Mouse (Mus musculus) G1E (cell line): ENCODE measurements around the gene Rhog.

ENCODE experiments used
- CTCF ChIP-seq: IDR thresholded peaks from 2 replicates; pipeline ENCODE4 v1.5.1; 2012; ENCODE audit warnings: low read depth, low read length, inconsistent platforms, mixed read lengths
- GATA1 ChIP-seq: IDR thresholded peaks from 2 replicates; pipeline ENCODE4 v1.6.1; 2012; ENCODE audit warnings: borderline replicate concordance, low read length, inconsistent platforms, mixed read lengths

DNA sequence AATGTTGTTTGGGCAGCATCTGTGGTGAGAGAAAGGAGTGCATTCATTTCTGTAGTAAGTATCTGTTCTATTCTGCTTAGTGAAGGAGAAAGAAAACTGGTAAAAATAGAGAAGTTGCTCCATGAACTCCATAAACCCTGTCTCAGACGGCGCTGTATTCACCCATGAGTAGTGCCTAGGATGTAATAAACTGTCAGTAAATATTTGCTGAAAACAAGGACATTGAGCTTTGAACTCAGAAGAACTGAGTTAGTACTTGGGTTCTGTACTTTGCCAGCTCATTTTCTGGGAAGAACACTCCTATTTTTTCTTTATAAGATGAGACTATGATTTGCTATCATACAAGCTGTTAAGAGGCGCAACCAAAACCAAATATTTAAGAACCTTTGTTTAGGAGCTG, 36.4 kb upstream of the Rhog start:
- TF ChIP-seq CTCF (no peak), GATA1 (no peak)
